Mouse (Mus musculus) lung, adult 2 months (tissue): ENCODE measurements around the gene Psg26. TPM values are rescaled to one million over a fixed set of nuclear protein-coding genes. Genes with fewer than 3 reads are reported as not detected.
"Not testable (repeated sequence)": the region's sequence is repeated elsewhere in the genome, so short reads cannot be mapped to it uniquely, and the experiment has no call there.

Experiments
- DNase-seq: peaks from one replicate; pipeline ENCODE4 v3.0.0; 2022
- H3K4me1 ChIP-seq: fragments of 200-500 bp; 2 replicates; pipeline ENCODE4 v1.6.1; 2011; ENCODE audit warnings: low read length; ENCODE audit not compliant: control insufficient read depth, insufficient read depth
- H3K4me3 ChIP-seq: fragments of 200-500 bp; replicated peaks from 2 replicates; pipeline ENCODE3; 2011; ENCODE audit warnings: low read depth, mild to moderate bottlenecking, control low read depth, low read length; ENCODE audit errors: extremely low read depth
- CTCF ChIP-seq: fragments of 200-500 bp; IDR thresholded peaks from 2 replicates; pipeline ENCODE4 v1.5.1; 2011; ENCODE audit warnings: mild to moderate bottlenecking, low read length, control low read depth; ENCODE audit not compliant: insufficient read depth
- POLR2A ChIP-seq: fragments of 200-500 bp; IDR thresholded peaks from 2 replicates; pipeline ENCODE4 v1.6.1; 2011; ENCODE audit warnings: low read depth, mild to moderate bottlenecking, control low read depth, low read length, borderline replicate concordance; ENCODE audit errors: extremely low read depth
- WGBS: fragments of 180-500 bp; shearing (Covaris S2); methylation state at CpG from one replicate; pipeline ENCODE4 v1.1.7; 2018; 5-methylcytosine and 5-hydroxymethylcytosine counted together
- polyA plus RNA-seq: library from polyadenylated mRNA; depleted of rRNA; stranded (reverse); fragments of >200 nt; gene quantifications from 2 replicates; pipeline ENCODE4 v1.2.3, GENCODE M21; 2012; rRNA removed

Gene Psg26
- polyA plus RNA-seq = not detected in 2 replicates

DNA sequence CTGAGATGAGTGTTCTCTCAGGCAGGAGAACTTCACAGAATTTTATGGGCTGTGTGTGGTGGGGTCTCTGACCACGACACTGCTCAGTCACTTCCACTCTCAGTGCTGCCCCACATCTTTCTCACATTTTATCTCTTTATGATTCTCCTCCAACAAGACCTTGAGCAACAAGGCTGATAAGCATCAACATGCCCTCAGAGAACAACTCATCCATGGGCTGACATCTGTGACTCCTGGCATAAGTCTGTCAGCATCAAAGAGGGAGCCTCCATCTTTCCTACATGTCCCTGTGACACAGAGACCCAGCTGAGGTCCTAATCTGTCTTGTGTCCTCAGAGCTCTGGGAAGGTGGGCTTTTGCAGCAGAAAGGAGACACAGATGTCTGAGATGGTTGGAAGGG lies at the start of gene Psg26:
Gene Psg26 (minus strand): TSS at position 101 of the 400 bp plus-strand sequence.
- WGBS = 57% methylated on average over 1 of the region's 1 CpGs
- no peak for TF ChIP-seq POLR2A
- TF ChIP-seq CTCF = no peak
- Histone ChIP-seq H3K4me3 (no peak within 1 kb of the TSS), H3K4me1 (no peaks in the 10 kb centered on the region)
- no peak for DNase-seq

- TF ChIP-seq POLR2A = no peak
- TF ChIP-seq CTCF = no peak
- DNase-seq = no peak
- WGBS = 43% methylated on average over 3 of the region's 3 CpGs
- no peaks in the 10 kb centered on the region for H3K4me1 ChIP-seq
- H3K4me3 ChIP-seq = no peak overlapping the region
Observed at GRCm38 (mm10) chr7:18533420-18533819, 49.4 kb upstream of the Psg26 start.

GRCm38 (mm10) chr7:18532169-18532568 lies 48.2 kb upstream of the Psg26 start, which contains the start of gene Psg25:
Gene Psg25, minus strand, starts transcription at chr7:18532269.
- no peak for TF ChIP-seq CTCF
- TF ChIP-seq POLR2A = no peak
- DNase-seq = no peak
- no peak within 1 kb of the TSS for H3K4me3 ChIP-seq
- no peaks in the 10 kb centered on the region for H3K4me1 ChIP-seq
- 78% methylated on average over 1 of the region's 1 CpGs for WGBS

DNA sequence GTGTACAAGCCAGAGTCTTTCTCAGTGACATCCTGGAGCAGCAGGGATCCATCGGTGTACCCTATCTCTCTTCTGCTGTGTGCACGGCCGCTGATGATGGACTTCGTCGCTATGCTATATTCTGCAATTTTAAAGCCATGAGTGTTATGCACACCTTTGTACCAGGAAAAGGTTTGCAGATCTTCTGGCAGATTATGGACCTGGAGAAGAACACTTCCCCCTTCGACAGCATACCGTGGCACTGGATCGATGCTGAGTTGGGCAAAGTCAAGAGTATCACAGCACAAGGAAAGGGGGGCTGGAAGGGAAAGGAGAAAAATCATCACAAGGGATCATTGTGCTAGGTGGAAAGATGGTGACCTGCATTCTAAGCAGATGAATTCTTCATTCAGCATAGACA lies 40.7 kb upstream of the Psg26 start:
- H3K4me3 ChIP-seq = no peak overlapping the region
- no peaks in the 10 kb centered on the region for H3K4me1 ChIP-seq
- TF ChIP-seq CTCF (no peak), POLR2A (no peak)
- WGBS = 91% methylated on average over 8 of the region's 8 CpGs
- DNase-seq = no peak

DNA sequence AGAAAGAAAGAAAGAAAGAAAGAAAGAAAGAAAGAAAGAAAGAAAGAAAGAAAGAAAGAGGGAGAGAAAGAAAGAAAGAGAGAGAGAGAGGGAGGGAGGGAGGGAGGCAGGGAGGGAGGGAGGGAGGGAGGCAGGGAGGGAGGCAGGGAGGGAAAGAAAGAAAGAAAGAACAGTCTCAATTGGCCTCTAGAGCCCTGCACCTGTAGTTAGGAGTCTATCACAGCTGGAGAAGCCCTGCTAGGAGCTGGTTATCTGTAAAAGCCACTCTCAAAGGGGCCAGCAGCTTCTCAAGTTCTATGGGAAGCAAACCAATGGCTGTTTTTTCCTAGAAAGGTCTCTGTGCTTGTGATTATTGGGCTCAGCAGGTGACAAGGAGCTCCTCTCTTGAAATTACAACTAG lies 28.9 kb upstream of the Psg26 start:
- H3K4me1 ChIP-seq, DNase-seq, H3K4me3 ChIP-seq: not testable (repeated sequence)

- not testable (repeated sequence) for H3K4me3 ChIP-seq, DNase-seq, H3K4me1 ChIP-seq
- WGBS = 36% methylated on average over 2 of the region's 2 CpGs
Observed at GRCm38 (mm10) chr7:18512417-18512816, 28.4 kb upstream of the Psg26 start.

DNA sequence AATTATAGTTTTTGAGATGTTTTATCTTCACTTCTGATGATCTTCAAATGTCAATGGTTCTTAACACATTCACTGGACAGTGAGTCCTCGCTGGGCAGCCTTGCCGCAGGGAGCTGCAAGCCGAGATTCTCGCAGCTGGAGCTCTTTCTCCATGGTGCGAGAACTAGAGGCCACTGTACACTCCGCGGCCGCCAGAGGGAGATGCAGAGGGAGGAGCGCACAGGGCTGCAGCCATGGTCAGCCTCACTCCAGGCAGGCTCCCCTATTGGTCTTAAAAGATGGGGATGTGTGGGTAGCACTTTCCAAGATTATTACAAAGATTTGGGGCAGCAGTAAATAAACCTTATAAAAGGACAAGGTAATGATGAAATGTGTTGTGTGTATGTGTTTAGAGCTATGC lies 27.5 kb upstream of the Psg26 start:
- 23% methylated on average over 9 of the region's 9 CpGs for WGBS
- Histone ChIP-seq H3K4me1 (no peaks in the 10 kb centered on the region), H3K4me3 (no peak overlapping the region)
- no peak for DNase-seq
- TF ChIP-seq CTCF (no peak), POLR2A (no peak)

DNA sequence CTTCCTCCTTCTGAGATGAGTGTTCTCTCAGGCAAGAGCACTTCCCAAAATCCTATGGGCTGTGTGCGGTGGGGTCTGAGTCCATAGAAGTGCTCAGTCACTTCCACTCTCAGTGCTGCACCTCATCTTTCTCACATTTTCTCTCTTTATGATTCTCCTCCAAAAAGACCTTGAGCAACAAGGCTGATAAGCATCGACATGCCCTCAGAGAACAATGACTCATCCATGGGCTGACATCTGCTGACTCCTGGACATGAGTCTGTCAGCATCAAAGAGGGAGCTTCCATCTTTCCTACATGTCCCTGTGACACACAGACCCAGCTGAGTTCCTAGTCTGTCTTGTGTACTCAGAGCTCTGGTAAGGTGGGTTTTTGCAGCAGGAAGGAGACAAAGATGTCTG lies 52.0 kb downstream of the Psg26 start, which contains the start of gene Psg28:
Gene Psg28 (minus strand): TSS at position 101 of the 400 bp plus-strand sequence.
- WGBS = 79% methylated on average over 2 of the region's 2 CpGs
- H3K4me1 ChIP-seq, H3K4me3 ChIP-seq, DNase-seq: not testable (repeated sequence)

Other genes with a start within 250 kb of the Psg26 start
- gene Mill1, start 238.8 kb downstream of the Psg26 start, polyA plus RNA-seq = not detected in 2 replicates
- gene Psg18, start 129.2 kb downstream of the Psg26 start, polyA plus RNA-seq = not detected in 2 replicates
- not detected in 2 replicates for gene Psg28, start 52.1 kb downstream of the Psg26 start, polyA plus RNA-seq
- not detected in 2 replicates for gene Psg25, start 48.1 kb upstream of the Psg26 start, polyA plus RNA-seq
- gene Psg27, start 83.1 kb upstream of the Psg26 start, polyA plus RNA-seq = not detected in 2 replicates
- gene Psg23, start 132.3 kb upstream of the Psg26 start, polyA plus RNA-seq = not detected in 2 replicates
- gene Psg21, start 172.5 kb upstream of the Psg26 start, polyA plus RNA-seq = not detected in 2 replicates
- gene Psg20, start 202.0 kb upstream of the Psg26 start, polyA plus RNA-seq = not detected in 2 replicates
- not detected in 2 replicates for gene Psg22, start 233.9 kb upstream of the Psg26 start, polyA plus RNA-seq